Mouse (Mus musculus) stomach, postnatal 0 days (tissue): Measurements from ENCODE around the gene Slain2. TPM values are rescaled to one million over a fixed set of nuclear protein-coding genes. Genes with fewer than 3 reads are reported as not detected.

Source experiments
- ATAC-seq: fragments of 200-750 bp; cut with Nextera tagmentation; 2 replicates; pipeline ENCODE4 v1.8.0; 2017; ENCODE audit not compliant: low FRiP score, low TSS enrichment
- DNase-seq: peaks from one replicate; pipeline ENCODE4 v3.0.0-alpha.2; 2016; ENCODE audit warnings: low spot score
- H3K27ac ChIP-seq: fragments of 300-500 bp; sonication (generic); replicated peaks from 2 replicates; pipeline ENCODE4 v1.5.1; 2014; ENCODE audit warnings: mild to moderate bottlenecking, control low read depth
- H3K27me3 ChIP-seq: fragments of 300-500 bp; sonication (generic); 2 replicates; pipeline ENCODE4 v1.6.1; 2014; ENCODE audit warnings: low read length; ENCODE audit not compliant: control insufficient read depth, insufficient read depth
- H3K36me3 ChIP-seq: fragments of 300-500 bp; sonication (generic); 2 replicates; pipeline ENCODE4 v1.6.1; 2014; ENCODE audit warnings: low read length, mixed read lengths; ENCODE audit not compliant: control insufficient read depth, insufficient read depth
- H3K4me1 ChIP-seq: fragments of 300-500 bp; sonication (generic); replicated peaks from 2 replicates; pipeline ENCODE4 v1.6.1; 2014; ENCODE audit warnings: antibody characterized with exemption; ENCODE audit not compliant: control insufficient read depth, insufficient read depth
- H3K4me2 ChIP-seq: fragments of 300-500 bp; sonication (generic); replicated peaks from 2 replicates; pipeline ENCODE4 v1.6.1; 2014; ENCODE audit warnings: low read depth, mild to moderate bottlenecking, control low read depth, moderate library complexity
- H3K4me3 ChIP-seq: fragments of 300-500 bp; sonication (generic); 2 replicates; pipeline ENCODE4 v1.5.1; 2014; ENCODE audit warnings: low read depth, low read length, control low read depth
- H3K9ac ChIP-seq: fragments of 300-500 bp; sonication (generic); 2 replicates; pipeline ENCODE4 v1.6.1; 2014; ENCODE audit warnings: mild to moderate bottlenecking, low read length, control low read depth, mixed read lengths
- H3K9me3 ChIP-seq: fragments of 300-500 bp; sonication (generic); 2 replicates; pipeline ENCODE4 v1.6.1; 2016; ENCODE audit warnings: low read length; ENCODE audit not compliant: control insufficient read depth
- CTCF ChIP-seq: IDR thresholded peaks from 2 replicates; pipeline ENCODE4 v1.5.1; 2016; ENCODE audit warnings: antibody characterized with exemption, low read depth, mild to moderate bottlenecking, moderate library complexity
- EP300 ChIP-seq: optimal IDR thresholded peaks from 2 replicates; pipeline ENCODE3; 2016; ENCODE audit warnings: antibody characterized with exemption
- WGBS: fragments of 180-500 bp; shearing (Covaris S2); extraction: QIAGEN DNeasy Blood & Tissue Kit; methylation state at CpG from one replicate; pipeline ENCODE4 v1.1.7; 2014; 5-methylcytosine and 5-hydroxymethylcytosine counted together
- polyA plus RNA-seq: library from polyadenylated mRNA; unstranded; fragments of >200 nt; fragmentation: Nextera tagmentation; extraction: Ambion mirVana; gene quantifications from 2 replicates; pipeline ENCODE4 v1.2.1, GENCODE M21; 2015

Slain2 gene
- polyA plus RNA-seq, 1 experiment from 2014 or later = 10.0 TPM

- peak overlapping the region; percentile 85 for H3K4me2 ChIP-seq
- no peaks in the 10 kb centered on the region for H3K36me3 ChIP-seq
- TF ChIP-seq CTCF = no peak
- no peak for TF ChIP-seq EP300
- DNase-seq = peak; percentile 30
- H3K9me3 ChIP-seq = no peaks in the 10 kb centered on the region
- no peaks in the 10 kb centered on the region for H3K27me3 ChIP-seq
- peak overlapping the region; percentile 97 for H3K4me3 ChIP-seq
- H3K4me1 ChIP-seq = peaks cover 9% of the 10 kb centered on the region; the same call in 1 of the 2 replicates
- peak; percentile 35; the same call in 1 of the 2 replicates for ATAC-seq
- peak overlapping the region; percentile 99 for H3K27ac ChIP-seq
- WGBS = under 1% methylated on average over 64 of the region's 66 CpGs
- peak overlapping the region; percentile 98 for H3K9ac ChIP-seq
These were observed 793 bp downstream of the Slain2 start for GRCm38 (mm10) chr5:72914633-72915561.

- Histone ChIP-seq H3K9me3 (no peaks in the 10 kb centered on the region), H3K36me3 (no peaks in the 10 kb centered on the region), H3K27me3 (no peaks in the 10 kb centered on the region), H3K4me1 (peaks cover 9% of the 10 kb centered on the region; the same call in 1 of the 2 replicates), H3K4me2 (peak overlapping the region; percentile 85), H3K9ac (peak overlapping the region; percentile 36), H3K27ac (peak overlapping the region; percentile 78), H3K4me3 (peak overlapping the region; percentile 97)
- 21% methylated on average over 4 of the region's 4 CpGs for WGBS
- DNase-seq (no peak), ATAC-seq (no peak)
- TF ChIP-seq EP300 = no peak
- no peak for TF ChIP-seq CTCF
These were observed 1.9 kb downstream of the Slain2 start for GRCm38 (mm10) chr5:72916048-72916447.

- no peak overlapping the region for H3K4me3 ChIP-seq
- H3K9ac ChIP-seq = no peak overlapping the region
- no peak for DNase-seq
- H3K27me3 ChIP-seq = no peaks in the 10 kb centered on the region
- no peaks in the 10 kb centered on the region for H3K36me3 ChIP-seq
- H3K27ac ChIP-seq = peak overlapping the region; percentile 78
- H3K4me1 ChIP-seq = peaks cover 9% of the 10 kb centered on the region; the same call in 1 of the 2 replicates
- ATAC-seq = no peak
- peak overlapping the region; percentile 85 for H3K4me2 ChIP-seq
- 20% methylated on average over 1 of the region's 1 CpGs for WGBS
- TF ChIP-seq CTCF (no peak), EP300 (no peak)
- H3K9me3 ChIP-seq = no peaks in the 10 kb centered on the region
These were observed 2.7 kb downstream of the Slain2 start for GRCm38 (mm10) chr5:72916851-72917250.

GRCm38 (mm10) chr5:72920416-72920815, 6.3 kb downstream of the Slain2 start:
- Histone ChIP-seq H3K27me3 (no peaks in the 10 kb centered on the region), H3K4me3 (no peak overlapping the region), H3K9me3 (no peaks in the 10 kb centered on the region), H3K27ac (no peak overlapping the region), H3K4me2 (no peak overlapping the region), H3K4me1 (peaks cover 9% of the 10 kb centered on the region; the same call in 1 of the 2 replicates), H3K9ac (no peak overlapping the region), H3K36me3 (no peaks in the 10 kb centered on the region)
- TF ChIP-seq CTCF (no peak), EP300 (no peak)
- DNase-seq (no peak), ATAC-seq (no peak)
- 81% methylated on average over 4 of the region's 4 CpGs for WGBS

GRCm38 (mm10) chr5:72921171-72921570, 7.1 kb downstream of the Slain2 start:
- H3K9me3 ChIP-seq = no peaks in the 10 kb centered on the region
- TF ChIP-seq CTCF (no peak), EP300 (no peak)
- H3K4me1 ChIP-seq = peaks cover 8% of the 10 kb centered on the region; the same call in 1 of the 2 replicates
- 85% methylated on average over 8 of the region's 8 CpGs for WGBS
- no peak overlapping the region for H3K4me3 ChIP-seq
- H3K27ac ChIP-seq = no peak overlapping the region
- no peaks in the 10 kb centered on the region for H3K36me3 ChIP-seq
- H3K4me2 ChIP-seq = no peak overlapping the region
- H3K27me3 ChIP-seq = no peaks in the 10 kb centered on the region
- DNase-seq (no peak), ATAC-seq (no peak)
- no peak overlapping the region for H3K9ac ChIP-seq

- no peaks in the 10 kb centered on the region for H3K36me3 ChIP-seq
- H3K27ac ChIP-seq = no peak overlapping the region
- TF ChIP-seq CTCF (no peak), EP300 (no peak)
- H3K4me2 ChIP-seq = no peak overlapping the region
- H3K4me1 ChIP-seq = no peaks in the 10 kb centered on the region
- H3K27me3 ChIP-seq = no peaks in the 10 kb centered on the region
- DNase-seq (no peak), ATAC-seq (no peak)
- H3K9ac ChIP-seq = no peak overlapping the region
- no peaks in the 10 kb centered on the region for H3K9me3 ChIP-seq
- 96% methylated on average over 3 of the region's 3 CpGs for WGBS
- H3K4me3 ChIP-seq = no peak overlapping the region
These were observed 8.7 kb downstream of the Slain2 start for GRCm38 (mm10) chr5:72922796-72923195.
